Comparison of ENCODE assay signal across 8 mouse cellular contexts in genomic region chr11:95824071-95824876, GRCm38 (mm10). TPM values are rescaled to one million over a fixed set of nuclear protein-coding genes. Genes with fewer than 3 reads are reported as not detected.
DNase-seq lines count a peak whose midpoint lies in the region; ATAC-seq and TF ChIP-seq lines count a peak whose summit lies in the region.

Gene Phospho1 (plus strand): TSS chr11:95824499.

- WGBS in forebrain, embryonic 15.5 days, result under 1% methylated on average over 77 of the region's 78 CpGs
- under 1% methylated on average over 51 of the region's 78 CpGs for WGBS in lung, embryonic 16.5 days

- peak; percentile 56 for DNase-seq in ES-E14 (ENCODE audit: low read depth, low spot score)
- DNase-seq in cerebellum, adult 11 months, result peak; percentile 91
- peak; percentile 90 for DNase-seq in heart, postnatal 25 days (ENCODE audit: low spot score)
- DNase-seq in layer of hippocampus, adult 8-10 months (ENCODE audit: low spot score in 2 of 2), result peak; percentile 67 to 81
- DNase-seq in ovary, postnatal 10 days (ENCODE audit: low spot score), result peak; percentile 77
- DNase-seq in thymus, postnatal 10 days (ENCODE audit: low spot score in 2 of 2), result peak; percentile 83 to 90

- in situ Hi-C loops in ES-E14 (cut with MboI; ENCODE audit: low sequenced_read_pairs in 2 of 2, unreplicated experiment in 2 of 2), result no loop called here

- peaks cover 51% of the 10 kb centered on the region for H3K27me3 ChIP-seq in forebrain, embryonic 15.5 days
- peaks cover 31% of the 10 kb centered on the region for H3K27me3 ChIP-seq in lung, embryonic 16.5 days (ENCODE audit: control insufficient read depth, insufficient read depth, low read depth, low read length)

- H3K4me2 ChIP-seq in forebrain, embryonic 15.5 days (replicated peaks), result peak within 1 kb of the TSS; percentile 92
- H3K4me2 ChIP-seq in lung, embryonic 16.5 days (ENCODE audit: low read depth, low read length), result peak within 1 kb of the TSS; percentile 99

- peak within 1 kb of the TSS; percentile 80 for H3K9ac ChIP-seq in ES-E14 (ENCODE audit: insufficient read depth, low read depth, low read length, poor library complexity, severe bottlenecking)
- peak within 1 kb of the TSS; percentile 56 for H3K9ac ChIP-seq in forebrain, embryonic 15.5 days (replicated peaks)
- peak within 1 kb of the TSS; percentile 75 for H3K9ac ChIP-seq in lung, embryonic 16.5 days (ENCODE audit: low read length)

- intact Hi-C loops in heart, postnatal 25 days (cut with DNase I), result loop anchor here (2.0 to 10.0 kb wide), 3 partner anchors 29 to 139 kb away; no protein-coding TSS in a partner anchor

- peaks cover 0 to 3% of the 10 kb centered on the region in 2 experiments; a peak in 3 of 4 replicates for H3K4me1 ChIP-seq in ES-E14 (ENCODE audit: control insufficient read depth in 2 of 2, insufficient read depth in 2 of 2, low read length in 2 of 2, poor library complexity in 1 of 2)
- H3K4me1 ChIP-seq in forebrain, embryonic 15.5 days, result peaks cover 14% of the 10 kb centered on the region
- H3K4me1 ChIP-seq in lung, embryonic 16.5 days (replicated peaks; ENCODE audit: control insufficient read depth, insufficient read depth, low read length), result peaks cover 7% of the 10 kb centered on the region

- H3K4me3 ChIP-seq in ES-E14 (ENCODE audit: insufficient read depth in 1 of 2, low read depth in 1 of 2, low read length in 2 of 2, poor library complexity in 1 of 2, severe bottlenecking in 1 of 2), result peak within 1 kb of the TSS; percentile 75 to 98
- H3K4me3 ChIP-seq in forebrain, embryonic 15.5 days, result peak within 1 kb of the TSS; percentile 53
- H3K4me3 ChIP-seq in lung, embryonic 16.5 days (ENCODE audit: low read length), result peak within 1 kb of the TSS; percentile 66

- H3K9me3 ChIP-seq in ES-E14 (ENCODE audit: control insufficient read depth, insufficient read depth, low read depth, low read length), result no peaks in the 10 kb centered on the region
- H3K9me3 ChIP-seq in forebrain, embryonic 15.5 days, result no peaks in the 10 kb centered on the region
- no peaks in the 10 kb centered on the region for H3K9me3 ChIP-seq in lung, embryonic 16.5 days (ENCODE audit: control insufficient read depth, low read length)

- no peak within 1 kb of the TSS for H3K27ac ChIP-seq in ES-E14 (ENCODE audit: insufficient read depth, low read depth, low read length, poor library complexity, severe bottlenecking)
- H3K27ac ChIP-seq in forebrain, embryonic 15.5 days (replicated peaks), result no peak within 1 kb of the TSS
- H3K27ac ChIP-seq in lung, embryonic 16.5 days (ENCODE audit: low read length), result 0 out of 2 replicates have a peak within 1 kb of the TSS, but pooled peaks have one; percentile 9

- ATAC-seq in forebrain, embryonic 15.5 days (replicated peaks), result peak; percentile 98
- peak; percentile 98 for ATAC-seq in lung, embryonic 16.5 days (ENCODE audit: low read depth)

- no peaks in the 10 kb centered on the region for H3K36me3 ChIP-seq in ES-E14 (ENCODE audit: control insufficient read depth, insufficient read depth, low read length, poor library complexity, severe bottlenecking)
- no peaks in the 10 kb centered on the region for H3K36me3 ChIP-seq in forebrain, embryonic 15.5 days
- H3K36me3 ChIP-seq in lung, embryonic 16.5 days (ENCODE audit: control insufficient read depth, insufficient read depth, low read length), result no peaks in the 10 kb centered on the region

TF ChIP-seq in ES-E14, 5 proteins besides CTCF, POLR2A, EP300 and RAD21:
- TF ChIP-seq ZNF384 (IDR thresholded peaks at IDR 0.05; ENCODE audit: low read depth, low read length) (no peak), MAFK (IDR thresholded peaks at IDR 0.05; ENCODE audit: insufficient read depth, low read depth, low read length) (no peak), HCFC1 (IDR thresholded peaks at IDR 0.05; ENCODE audit: borderline replicate concordance, insufficient read depth, low read length) (no peak), ZC3H11A (IDR thresholded peaks at IDR 0.05; ENCODE audit: borderline replicate concordance, low read depth, low read length) (no peak), CHD2 (IDR thresholded peaks at IDR 0.05; ENCODE audit: low read depth, low read length) (no peak)

RNA-seq across cellular contexts. Expression of gene Phospho1, which starts in this region (rescaled TPM):
- total RNA-seq in ES-E14 (2012; rRNA removed), result 1.8 and 2.6 TPM in 2 replicates
- 0.23 TPM in 1 of 2 replicates, not detected in the other for polyA plus RNA-seq in forebrain, embryonic 15.5 days (2015; fragmentation: Nextera tagmentation; extraction: Ambion mirVana)
- total RNA-seq in heart, postnatal 25 days (2021), result 100 to 1,000 TPM; 174 to 181 TPM
- total RNA-seq in layer of hippocampus, adult 8-10 months (2022), result 10 to 100 TPM; 44.2 to 51.8 (median 50.0) TPM
- polyA plus RNA-seq in lung, embryonic 16.5 days (2015; fragmentation: Nextera tagmentation; extraction: Ambion mirVana), result 0.47 and 1.7 TPM in 2 replicates

Comparison
In these comparisons a context has a peak if more than half of its experiments do, and no peak if none do; other contexts are left out.
1. RNA of gene Phospho1 (total RNA-seq): 174 to 181 TPM in heart, postnatal 25 days and 44.2 to 51.8 TPM in layer of hippocampus, adult 8-10 months; 1.8 to 2.6 TPM in ES-E14; every median in the first group is over 10 times any median in the second.
2. Peak in ATAC-seq, H3K4me3 ChIP-seq, H3K9ac ChIP-seq and H3K4me2 ChIP-seq in forebrain, embryonic 15.5 days; RNA of the gene not detected or under 1 TPM.
3. Peak in every context shown above with its lines, with median percentiles within 50 percentile points of each other: DNase-seq, H3K4me3 ChIP-seq and H3K9ac ChIP-seq.